1 mouse cellular context compared by ENCODE assay signal in genomic region chr15:80130689-80131088, GRCm38 (mm10).
TF ChIP-seq lines count a peak whose summit lies in the region.

No protein-coding gene starts in this region.

TF ChIP-seq in MEL, 35 proteins besides CTCF, POLR2A, EP300 and RAD21 (continued from another document):
- peak; percentile 86 for TF ChIP-seq ETS1 (IDR thresholded peaks at IDR 0.05; ENCODE audit: low read depth, low read length)
- TF ChIP-seq MYC (IDR thresholded peaks at IDR 0.05; ENCODE audit: low read depth, low read length) = peak; percentile 23; the same call in 1 of the 2 replicates
- peak; percentile 99 for TF ChIP-seq MYB (IDR thresholded peaks at IDR 0.05; ENCODE audit: low read depth, low read length)
- TF ChIP-seq RCOR1 (IDR thresholded peaks at IDR 0.05; ENCODE audit: low read depth, low read length) = peak; percentile 69
- peak; percentile 94 for TF ChIP-seq GATA1 (IDR thresholded peaks at IDR 0.05; ENCODE audit: low read depth, low read length)
- peak; percentile 98 for TF ChIP-seq TCF12 (IDR thresholded peaks at IDR 0.05; ENCODE audit: low read depth, low read length)
- TF ChIP-seq GABPA (IDR thresholded peaks at IDR 0.05; ENCODE audit: low read depth, low read length) = no peak
- TF ChIP-seq MEF2A (IDR thresholded peaks at IDR 0.05; ENCODE audit: extremely low read depth, insufficient replicate concordance, low read depth, low read length, poor library complexity, severe bottlenecking) = 0 out of 2 replicates have a peak, but pooled peaks have one; percentile 31
- peak; percentile 65 for TF ChIP-seq ZMIZ1 (IDR thresholded peaks at IDR 0.05; ENCODE audit: low read depth, low read length)
- peak; percentile 35; the same call in 1 of the 2 replicates for TF ChIP-seq ELF1 (IDR thresholded peaks at IDR 0.05; ENCODE audit: low read depth, low read length)
- no peak for TF ChIP-seq CHD1 (IDR thresholded peaks at IDR 0.05; ENCODE audit: low read depth, low read length)
- TF ChIP-seq SIN3A (IDR thresholded peaks at IDR 0.05; ENCODE audit: low read length) = peak; percentile 78
